Mouse (Mus musculus): ENCODE measurements around the gene Fto.

Fto gene

GRCm38 (mm10) chr8:91448667-91449329 lies 135.5 kb downstream of the Fto start:
- DNase-seq (ENCODE audit: low spot score), result no peak

- no peak for DNase-seq (ENCODE audit: low spot score)
Measured at GRCm38 (mm10) chr8:91454926-91455325, 141.6 kb downstream of the Fto start.

- DNase-seq (ENCODE audit: low spot score), result no peak
Measured at GRCm38 (mm10) chr8:91455591-91455990, 142.3 kb downstream of the Fto start.

GRCm38 (mm10) chr8:91458016-91458415 lies 144.7 kb downstream of the Fto start:
- DNase-seq (ENCODE audit: low spot score), result no peak

GRCm38 (mm10) chr8:91460965-91461364 lies 147.6 kb downstream of the Fto start:
- no peak for DNase-seq (ENCODE audit: low spot score)

- DNase-seq (ENCODE audit: low spot score), result no peak
Measured at GRCm38 (mm10) chr8:91463757-91464156, 150.4 kb downstream of the Fto start.

- no peak for DNase-seq (ENCODE audit: low spot score)
Measured at GRCm38 (mm10) chr8:91467463-91467862, 154.1 kb downstream of the Fto start.

GRCm38 (mm10) chr8:91467881-91468534 lies 154.7 kb downstream of the Fto start:
- DNase-seq (ENCODE audit: low spot score), result no peak

- DNase-seq (ENCODE audit: low spot score), result no peak
Measured at GRCm38 (mm10) chr8:91469441-91469840, 156.1 kb downstream of the Fto start.

GRCm38 (mm10) chr8:91474731-91475279 lies 161.5 kb downstream of the Fto start:
- DNase-seq (ENCODE audit: low spot score), result no peak

GRCm38 (mm10) chr8:91476988-91477387 lies 163.7 kb downstream of the Fto start:
- no peak for DNase-seq (ENCODE audit: low spot score)

GRCm38 (mm10) chr8:91477471-91477870 lies 164.1 kb downstream of the Fto start:
- DNase-seq (ENCODE audit: low spot score), result no peak

GRCm38 (mm10) chr8:91482511-91482910 lies 169.2 kb downstream of the Fto start:
- no peak for DNase-seq (ENCODE audit: low spot score)

GRCm38 (mm10) chr8:91486394-91486793 lies 173.1 kb downstream of the Fto start:
- no peak for DNase-seq (ENCODE audit: low spot score)

GRCm38 (mm10) chr8:91487456-91487855 lies 174.1 kb downstream of the Fto start:
- no peak for DNase-seq (ENCODE audit: low spot score)

GRCm38 (mm10) chr8:91488086-91488783 lies 174.9 kb downstream of the Fto start:
- DNase-seq (ENCODE audit: low spot score), result peak; percentile 87

GRCm38 (mm10) chr8:91488784-91489450 lies 175.6 kb downstream of the Fto start:
- no peak for DNase-seq (ENCODE audit: low spot score)

- DNase-seq (ENCODE audit: low spot score), result no peak
Measured at GRCm38 (mm10) chr8:91490065-91490464, 176.7 kb downstream of the Fto start.

GRCm38 (mm10) chr8:91493373-91493772 lies 180.0 kb downstream of the Fto start:
- DNase-seq (ENCODE audit: low spot score), result no peak

- DNase-seq (ENCODE audit: low spot score), result no peak
Measured at GRCm38 (mm10) chr8:91494501-91495259, 181.4 kb downstream of the Fto start.

GRCm38 (mm10) chr8:91495260-91495601 lies 181.9 kb downstream of the Fto start:
- peak; percentile 64 for DNase-seq (ENCODE audit: low spot score)

GRCm38 (mm10) chr8:91496000-91496399 lies 182.7 kb downstream of the Fto start:
- DNase-seq (ENCODE audit: low spot score), result no peak

Measured in adipocyte (in vitro differentiated cells).